Mouse (Mus musculus) lung, postnatal 0 days (tissue): ENCODE measurements around the gene Slc39a10. TPM values are rescaled to one million over a fixed set of nuclear protein-coding genes. Genes with fewer than 3 reads are reported as not detected.

Experiments used
- ATAC-seq: fragments of 200-750 bp; cut with Nextera tagmentation; 2 replicates; pipeline ENCODE4 v1.8.0; 2017; ENCODE audit warnings: moderate library complexity
- DNase-seq: peaks from one replicate; pipeline ENCODE4 v3.0.0-alpha.2; 2016; ENCODE audit warnings: low spot score
- H3K27ac ChIP-seq: fragments of 300-500 bp; sonication (generic); 2 replicates; pipeline ENCODE4 v1.5.1; 2014; ENCODE audit warnings: antibody characterized with exemption, mild to moderate bottlenecking, low read length, mixed read lengths
- H3K27me3 ChIP-seq: fragments of 300-500 bp; sonication (generic); replicated peaks from 2 replicates; pipeline ENCODE4 v1.6.1; 2014; ENCODE audit warnings: low read length, mixed read lengths; ENCODE audit not compliant: insufficient read depth
- H3K36me3 ChIP-seq: fragments of 300-500 bp; sonication (generic); 2 replicates; pipeline ENCODE4 v1.6.1; 2014; ENCODE audit warnings: low read length, mixed read lengths; ENCODE audit not compliant: insufficient read depth
- H3K4me1 ChIP-seq: fragments of 300-500 bp; sonication (generic); 2 replicates; pipeline ENCODE4 v1.6.1; 2014; ENCODE audit warnings: antibody characterized with exemption, low read depth, low read length, mixed read lengths; ENCODE audit not compliant: insufficient read depth
- H3K4me2 ChIP-seq: fragments of 300-500 bp; sonication (generic); replicated peaks from 2 replicates; pipeline ENCODE4 v1.6.1; 2014; ENCODE audit warnings: low read depth, mild to moderate bottlenecking, low read length, moderate library complexity, mixed read lengths
- H3K4me3 ChIP-seq: fragments of 300-500 bp; sonication (generic); 2 replicates; pipeline ENCODE4 v1.5.1; 2014; ENCODE audit warnings: low read depth, low read length
- H3K9ac ChIP-seq: fragments of 300-500 bp; sonication (generic); replicated peaks from 2 replicates; pipeline ENCODE4 v1.6.1; 2014; ENCODE audit warnings: low read depth, mild to moderate bottlenecking
- H3K9me3 ChIP-seq: fragments of 300-500 bp; sonication (generic); 2 replicates; pipeline ENCODE4 v1.6.1; 2016; ENCODE audit warnings: low read length, mixed read lengths
- CTCF ChIP-seq: IDR thresholded peaks from 2 replicates; pipeline ENCODE4 v1.5.1; 2016; ENCODE audit warnings: antibody characterized with exemption, mild to moderate bottlenecking
- EP300 ChIP-seq: IDR thresholded peaks from 2 replicates; pipeline ENCODE4 v1.6.1; 2016; ENCODE audit warnings: antibody characterized with exemption, mild to moderate bottlenecking, control low read depth
- WGBS: fragments of 180-500 bp; shearing (Covaris S2); extraction: QIAGEN DNeasy Blood & Tissue Kit; methylation state at CpG from one replicate; pipeline ENCODE4 v1.1.7; 2014; 5-methylcytosine and 5-hydroxymethylcytosine counted together
- polyA plus RNA-seq: library from polyadenylated mRNA; unstranded; fragments of >200 nt; fragmentation: Nextera tagmentation; extraction: Ambion mirVana; gene quantifications from 2 replicates; pipeline ENCODE4 v1.2.1, GENCODE M21; 2015

The Slc39a10 gene
- polyA plus RNA-seq, 1 experiment from 2014 or later = 15.9 TPM

DNA sequence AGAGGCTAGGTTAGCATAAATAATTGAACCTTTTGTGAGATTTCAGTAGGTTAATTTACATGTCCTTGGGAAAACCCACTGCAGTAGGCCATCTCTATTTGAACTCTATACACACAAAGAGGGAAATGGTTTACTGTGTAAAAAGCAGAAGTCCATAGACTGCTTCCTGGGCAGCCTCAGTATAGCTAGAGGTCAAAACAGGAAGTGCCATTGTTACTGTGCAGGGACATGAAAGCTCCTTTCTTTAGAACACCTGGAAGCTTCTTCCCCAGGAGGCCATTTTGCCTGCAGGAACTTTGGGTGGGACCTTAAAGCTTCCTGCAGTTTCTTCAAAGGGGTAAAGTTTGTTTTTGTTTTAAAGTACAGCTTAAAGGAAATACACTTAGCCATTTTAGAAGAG lies 29.0 kb upstream of the Slc39a10 start:
- Histone ChIP-seq H3K4me2 (no peak overlapping the region), H3K27me3 (no peaks in the 10 kb centered on the region), H3K9ac (no peak overlapping the region), H3K4me3 (no peak overlapping the region), H3K27ac (no peak overlapping the region), H3K4me1 (no peaks in the 10 kb centered on the region), H3K9me3 (no peaks in the 10 kb centered on the region), H3K36me3 (no peaks in the 10 kb centered on the region)
- ATAC-seq (no peak), DNase-seq (peak; percentile 16)
- TF ChIP-seq CTCF = no peak
- no peak for TF ChIP-seq EP300

DNA sequence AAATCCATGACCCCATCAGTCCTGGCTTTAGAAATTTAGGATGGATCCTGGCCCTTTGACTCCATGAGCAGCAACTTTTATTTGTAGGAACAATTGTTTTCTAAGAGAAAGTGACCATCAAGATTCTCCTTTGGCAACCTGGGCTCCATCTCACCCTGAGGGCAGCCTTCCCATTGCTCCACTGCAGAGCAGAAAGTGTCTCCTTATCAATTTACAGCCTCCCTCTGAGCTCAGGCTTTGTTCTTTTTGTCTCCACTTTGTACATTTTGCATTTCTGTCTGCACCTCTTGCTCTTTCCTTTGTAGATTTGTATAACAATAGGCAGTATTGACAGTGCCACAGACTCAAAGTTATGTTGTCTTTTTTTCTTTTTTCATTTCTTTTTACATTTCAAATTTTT lies 23.6 kb upstream of the Slc39a10 start:
- Histone ChIP-seq H3K9me3 (no peaks in the 10 kb centered on the region), H3K4me2 (no peak overlapping the region), H3K4me3 (no peak overlapping the region), H3K27ac (no peak overlapping the region), H3K36me3 (no peaks in the 10 kb centered on the region), H3K4me1 (no peaks in the 10 kb centered on the region), H3K27me3 (no peaks in the 10 kb centered on the region), H3K9ac (no peak overlapping the region)
- DNase-seq (no peak), ATAC-seq (no peak)
- no peak for TF ChIP-seq CTCF
- no peak for TF ChIP-seq EP300

DNA sequence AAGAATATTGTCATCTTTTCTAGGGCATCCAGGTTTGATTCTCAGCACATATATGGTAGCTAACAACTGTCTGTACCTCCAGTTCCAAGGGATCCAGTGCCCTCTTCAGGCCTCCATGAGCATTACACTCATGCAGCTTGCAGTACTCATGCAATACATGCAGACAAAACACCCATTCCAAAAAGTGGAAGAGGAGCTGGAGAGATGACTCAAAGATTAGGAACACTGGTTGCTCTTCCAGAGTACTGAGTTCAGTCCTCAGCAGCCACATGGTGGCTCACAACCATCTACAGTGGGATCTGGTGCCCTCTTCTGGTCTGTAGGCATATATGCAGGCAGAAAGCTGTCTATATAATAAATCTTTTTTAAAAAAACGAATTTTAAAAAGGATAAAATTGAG lies 21.7 kb upstream of the Slc39a10 start:
- Histone ChIP-seq H3K27ac (no peak overlapping the region), H3K9ac (no peak overlapping the region), H3K36me3 (no peaks in the 10 kb centered on the region), H3K9me3 (no peaks in the 10 kb centered on the region), H3K4me3 (no peak overlapping the region), H3K4me2 (no peak overlapping the region), H3K4me1 (no peaks in the 10 kb centered on the region), H3K27me3 (no peaks in the 10 kb centered on the region)
- DNase-seq (no peak), ATAC-seq (no peak)
- TF ChIP-seq EP300 = no peak
- peak; percentile 43 for TF ChIP-seq CTCF
- 64% methylated on average over 1 of the region's 1 CpGs for WGBS

DNA sequence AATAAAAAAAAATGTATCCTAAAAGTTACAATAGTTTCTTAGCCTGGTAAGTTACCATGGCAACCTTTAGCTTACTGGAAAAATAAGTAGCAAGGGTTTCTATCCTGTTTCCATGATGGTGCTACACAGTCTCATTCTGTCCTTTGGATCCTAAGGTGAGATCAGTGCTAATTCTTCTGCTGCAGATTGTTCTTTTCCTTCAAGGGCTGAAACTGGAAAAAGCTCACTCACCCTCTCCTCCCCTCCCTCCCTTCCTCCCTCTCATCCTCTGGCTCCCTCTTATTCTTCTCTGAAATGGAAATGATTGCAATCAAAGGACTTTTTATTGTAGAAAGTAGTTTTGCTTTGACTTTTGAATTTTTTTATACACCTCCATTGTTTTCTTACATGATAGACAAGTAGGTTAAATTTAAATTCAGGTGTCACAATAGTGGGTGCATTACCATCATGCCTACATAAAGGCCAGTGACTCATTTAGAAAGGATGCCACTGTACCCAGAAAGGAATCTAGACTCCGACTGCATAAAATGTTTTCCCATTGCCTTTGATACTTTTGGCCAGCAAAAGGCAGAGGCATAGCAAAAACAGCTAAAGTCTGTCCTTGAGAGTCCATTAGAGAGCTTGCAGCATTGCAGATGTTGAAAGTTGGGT lies 20.0 kb upstream of the Slc39a10 start:
- H3K9ac ChIP-seq = no peak overlapping the region

DNA sequence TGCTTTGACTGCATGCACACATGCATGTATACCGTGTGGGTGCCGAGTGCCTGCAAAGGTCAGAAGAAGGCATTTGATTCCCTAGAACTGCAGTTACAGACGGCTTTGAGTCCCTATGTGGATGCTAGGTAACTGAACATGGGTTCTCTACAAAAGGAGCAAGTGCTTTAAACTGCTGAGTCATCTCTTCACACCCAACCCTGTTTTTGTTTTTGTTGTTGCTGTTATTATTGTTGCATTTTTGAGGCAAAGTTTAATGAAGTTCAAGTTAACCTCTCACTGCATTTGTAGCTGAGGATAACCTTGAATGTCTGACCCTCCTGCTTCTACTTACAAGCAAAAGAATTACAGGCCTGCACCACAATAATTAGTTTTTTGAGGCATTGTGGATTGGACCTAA lies 17.5 kb upstream of the Slc39a10 start:
- WGBS = 84% methylated on average over 3 of the region's 3 CpGs
- TF ChIP-seq EP300 (no peak), CTCF (no peak)
- H3K27ac ChIP-seq = no peak overlapping the region

More for the DNA sequence above, 20.0 kb upstream of the Slc39a10 start:
- H3K4me2 ChIP-seq = no peak overlapping the region
- no peaks in the 10 kb centered on the region for H3K27me3 ChIP-seq
- no peak overlapping the region for H3K27ac ChIP-seq
- no peak overlapping the region for H3K4me3 ChIP-seq
- H3K4me1 ChIP-seq = no peaks in the 10 kb centered on the region
- no peaks in the 10 kb centered on the region for H3K9me3 ChIP-seq
- 85% methylated on average over 1 of the region's 1 CpGs for WGBS
- H3K36me3 ChIP-seq = no peaks in the 10 kb centered on the region
- no peak for DNase-seq
- ATAC-seq = no peak
- TF ChIP-seq CTCF = no peak
- no peak for TF ChIP-seq EP300

DNA sequence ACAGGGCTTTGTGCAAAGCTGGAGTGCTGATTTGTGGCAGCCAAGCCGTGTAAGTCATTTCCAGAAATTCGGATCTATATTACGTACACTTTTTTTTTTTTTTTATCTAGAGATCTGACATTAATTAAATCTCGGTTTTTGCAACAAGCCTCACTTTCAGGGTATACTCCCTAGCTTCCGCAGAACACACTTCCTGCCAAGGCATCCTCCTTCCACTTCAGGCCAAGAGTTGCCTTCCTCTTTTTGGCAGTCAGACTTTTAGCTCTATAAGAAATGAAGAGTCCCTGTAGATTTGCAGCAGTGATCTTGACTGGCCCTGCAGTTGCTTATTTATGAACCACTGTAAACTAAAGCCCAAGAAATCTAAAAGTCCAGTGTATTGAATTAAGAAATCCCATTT lies 13.1 kb upstream of the Slc39a10 start:
- H3K27me3 ChIP-seq = no peaks in the 10 kb centered on the region
- 66% methylated on average over 5 of the region's 5 CpGs for WGBS
- DNase-seq (no peak), ATAC-seq (no peak)
- H3K9me3 ChIP-seq = no peaks in the 10 kb centered on the region
- no peak for TF ChIP-seq CTCF
- H3K4me2 ChIP-seq = no peak overlapping the region
- no peak overlapping the region for H3K9ac ChIP-seq
- H3K36me3 ChIP-seq = no peaks in the 10 kb centered on the region
- H3K4me3 ChIP-seq = no peak overlapping the region
- no peak overlapping the region for H3K27ac ChIP-seq
- H3K4me1 ChIP-seq = no peaks in the 10 kb centered on the region

More for the DNA sequence above, 17.5 kb upstream of the Slc39a10 start:
- Histone ChIP-seq H3K9me3 (no peaks in the 10 kb centered on the region), H3K36me3 (no peaks in the 10 kb centered on the region), H3K4me1 (no peaks in the 10 kb centered on the region), H3K4me2 (no peak overlapping the region), H3K4me3 (no peak overlapping the region), H3K27me3 (no peaks in the 10 kb centered on the region), H3K9ac (no peak overlapping the region)
- DNase-seq (no peak), ATAC-seq (no peak)

DNA sequence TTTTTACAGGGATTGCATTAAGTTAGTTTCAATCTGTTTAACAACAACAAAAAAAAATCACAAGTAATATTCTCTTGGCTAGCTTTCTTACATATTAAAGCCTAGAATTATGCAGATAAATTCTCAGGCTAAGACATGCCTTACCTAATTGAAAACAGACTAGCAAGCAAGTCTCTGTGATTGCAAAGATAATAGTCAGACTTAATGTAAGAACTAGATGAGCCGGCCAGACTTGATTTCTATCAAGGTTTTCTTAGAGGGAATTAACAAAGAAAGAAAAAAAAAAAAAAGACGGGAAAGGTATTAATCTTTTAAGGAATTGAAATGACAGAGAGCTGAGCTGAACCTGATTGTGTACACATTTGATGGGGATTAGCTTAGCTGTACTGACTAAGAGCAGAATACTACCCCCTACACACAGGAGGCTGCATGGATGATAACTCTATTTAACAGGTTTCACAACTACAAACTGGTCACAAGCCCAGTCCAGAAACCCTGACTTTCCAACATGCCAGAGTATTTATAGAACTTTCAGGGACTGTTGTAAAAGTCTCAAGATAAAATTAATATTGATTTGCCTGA lies 9.5 kb upstream of the Slc39a10 start:
- no peaks in the 10 kb centered on the region for H3K36me3 ChIP-seq
- 38% methylated on average over 2 of the region's 2 CpGs for WGBS
- H3K4me1 ChIP-seq = no peaks in the 10 kb centered on the region
- no peak overlapping the region for H3K9ac ChIP-seq
- H3K4me2 ChIP-seq = no peak overlapping the region
- H3K27me3 ChIP-seq = no peaks in the 10 kb centered on the region
- no peak for TF ChIP-seq CTCF
- no peak for TF ChIP-seq EP300
- no peaks in the 10 kb centered on the region for H3K9me3 ChIP-seq
- DNase-seq (no peak), ATAC-seq (no peak)
- H3K4me3 ChIP-seq = no peak overlapping the region
- H3K27ac ChIP-seq = no peak overlapping the region
